Mouse (Mus musculus): ENCODE measurements around the gene Il27ra. TPM values are rescaled to one million over a fixed set of nuclear protein-coding genes. Genes with fewer than 3 reads are reported as not detected.

The Il27ra gene
- polyA plus RNA-seq, 1 experiment from 2014 or later = 0.37 TPM

GRCm38 (mm10) chr8:84039050-84039449, 3.3 kb downstream of the Il27ra start:
- WGBS = 13% methylated on average over 5 of the region's 5 CpGs
- peak; percentile 46; the same call in 1 of the 2 replicates for ATAC-seq (ENCODE audit: low FRiP score)
- Histone ChIP-seq H3K27me3 (replicated peaks) (peaks cover 53% of the 10 kb centered on the region), H3K4me2 (no peak overlapping the region), H3K4me3 (replicated peaks) (no peak overlapping the region), H3K27ac (replicated peaks) (no peak overlapping the region), H3K36me3 (no peaks in the 10 kb centered on the region), H3K9me3 (replicated peaks) (no peaks in the 10 kb centered on the region), H3K9ac (replicated peaks) (no peak overlapping the region), H3K4me1 (peaks cover 12% of the 10 kb centered on the region)

DNA sequence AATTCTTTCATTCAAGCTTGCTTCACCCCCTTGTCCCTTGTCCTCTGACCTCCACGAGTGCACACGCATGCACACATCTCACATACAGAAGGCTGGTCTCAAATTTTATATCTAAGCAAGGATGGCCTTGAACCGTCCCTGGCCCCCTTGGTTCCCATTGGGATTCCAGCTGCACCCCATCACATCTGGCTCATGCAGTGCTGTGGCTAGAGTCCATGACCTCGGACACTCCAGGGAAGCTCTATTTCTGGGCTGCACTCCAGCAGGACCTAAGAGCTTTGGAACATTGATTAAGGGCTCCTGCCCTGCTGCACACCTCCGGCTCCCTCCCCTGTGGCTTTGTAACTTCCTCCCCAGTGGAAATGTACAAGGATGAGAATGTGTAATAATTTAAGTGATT, 4.4 kb downstream of the Il27ra start:
- ATAC-seq (ENCODE audit: low FRiP score) = no peak
- H3K27ac ChIP-seq (replicated peaks) = no peak overlapping the region
- no peak overlapping the region for H3K4me3 ChIP-seq (replicated peaks)
- 78% methylated on average over 5 of the region's 5 CpGs for whole genome bisulfite sequencing
- H3K9ac ChIP-seq (replicated peaks) = no peak overlapping the region
- H3K9me3 ChIP-seq (replicated peaks) = no peaks in the 10 kb centered on the region
- H3K36me3 ChIP-seq = no peaks in the 10 kb centered on the region
- peaks cover 43% of the 10 kb centered on the region for H3K27me3 ChIP-seq (replicated peaks)
- no peak overlapping the region for H3K4me2 ChIP-seq
- H3K4me1 ChIP-seq = peaks cover 12% of the 10 kb centered on the region

- no peaks in the 10 kb centered on the region for H3K36me3 ChIP-seq
- H3K27ac ChIP-seq (replicated peaks) = no peak overlapping the region
- no peak for ATAC-seq (ENCODE audit: low FRiP score)
- no peaks in the 10 kb centered on the region for H3K4me1 ChIP-seq
- 78% methylated on average over 4 of the region's 4 CpGs for whole genome bisulfite sequencing
- no peaks in the 10 kb centered on the region for H3K9me3 ChIP-seq (replicated peaks)
- H3K4me2 ChIP-seq = no peak overlapping the region
- H3K4me3 ChIP-seq (replicated peaks) = no peak overlapping the region
- no peak overlapping the region for H3K9ac ChIP-seq (replicated peaks)
- H3K27me3 ChIP-seq (replicated peaks) = peaks cover 19% of the 10 kb centered on the region
Measured at GRCm38 (mm10) chr8:84032777-84033176, 9.6 kb downstream of the Il27ra start.

- ATAC-seq (ENCODE audit: low FRiP score) = no peak
- Histone ChIP-seq H3K4me2 (no peak overlapping the region), H3K4me3 (replicated peaks) (no peak overlapping the region), H3K9me3 (replicated peaks) (no peaks in the 10 kb centered on the region), H3K27me3 (replicated peaks) (peaks cover 24% of the 10 kb centered on the region), H3K27ac (replicated peaks) (no peak overlapping the region), H3K4me1 (peaks cover 14% of the 10 kb centered on the region), H3K9ac (replicated peaks) (no peak overlapping the region), H3K36me3 (no peaks in the 10 kb centered on the region)
- 88% methylated on average over 5 of the region's 5 CpGs for WGBS
Measured at GRCm38 (mm10) chr8:84029272-84029671, 13.1 kb downstream of the Il27ra start.

- Histone ChIP-seq H3K9me3 (replicated peaks) (no peaks in the 10 kb centered on the region), H3K27me3 (replicated peaks) (peaks cover 26% of the 10 kb centered on the region), H3K27ac (replicated peaks) (no peak overlapping the region), H3K4me3 (replicated peaks) (no peak overlapping the region), H3K4me1 (peaks cover 14% of the 10 kb centered on the region), H3K36me3 (no peaks in the 10 kb centered on the region), H3K9ac (replicated peaks) (no peak overlapping the region), H3K4me2 (no peak overlapping the region)
- ATAC-seq (ENCODE audit: low FRiP score) = no peak
- WGBS = 7% methylated on average over 10 of the region's 10 CpGs
Measured at GRCm38 (mm10) chr8:84027449-84027848, 14.9 kb downstream of the Il27ra start.

DNA sequence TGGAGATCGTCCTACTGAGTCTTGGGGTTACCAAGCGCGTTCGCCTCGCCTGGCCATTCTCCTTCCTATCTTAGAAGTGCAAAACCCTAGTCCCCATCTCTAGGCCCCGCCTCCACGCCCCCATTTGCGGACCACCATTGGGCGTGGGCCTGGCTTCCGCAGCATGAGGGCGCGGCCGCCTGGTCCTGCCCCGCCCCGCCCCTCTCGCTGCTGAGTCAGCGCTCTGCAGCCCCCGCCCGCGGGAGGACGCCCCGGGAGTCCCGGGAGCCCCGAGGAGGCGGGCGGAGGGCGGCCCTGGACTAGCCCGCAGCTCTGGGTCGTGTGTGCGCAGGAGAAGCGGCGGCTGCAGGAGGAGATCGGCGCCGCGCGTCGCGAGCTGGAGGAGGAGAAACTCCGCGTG, 16.5 kb downstream of the Il27ra start:
- ATAC-seq (ENCODE audit: low FRiP score) = peak; percentile 77
- 1% methylated on average over 41 of the region's 41 CpGs for WGBS
- peaks cover 18% of the 10 kb centered on the region for H3K4me1 ChIP-seq
- no peaks in the 10 kb centered on the region for H3K36me3 ChIP-seq
- H3K4me2 ChIP-seq = peak overlapping the region; percentile 93
- peak overlapping the region; percentile 62 for H3K9ac ChIP-seq (replicated peaks)
- H3K27me3 ChIP-seq (replicated peaks) = peaks cover 39% of the 10 kb centered on the region
- no peaks in the 10 kb centered on the region for H3K9me3 ChIP-seq (replicated peaks)
- no peak overlapping the region for H3K27ac ChIP-seq (replicated peaks)
- H3K4me3 ChIP-seq (replicated peaks) = peak overlapping the region; percentile 53

GRCm38 (mm10) chr8:84024171-84024570, 18.2 kb downstream of the Il27ra start:
- H3K4me1 ChIP-seq = peaks cover 19% of the 10 kb centered on the region
- H3K4me2 ChIP-seq = no peak overlapping the region
- H3K9me3 ChIP-seq (replicated peaks) = no peaks in the 10 kb centered on the region
- no peak overlapping the region for H3K4me3 ChIP-seq (replicated peaks)
- no peak overlapping the region for H3K27ac ChIP-seq (replicated peaks)
- no peak for ATAC-seq (ENCODE audit: low FRiP score)
- H3K36me3 ChIP-seq = no peaks in the 10 kb centered on the region
- 12% methylated on average over 10 of the region's 10 CpGs for WGBS
- H3K9ac ChIP-seq (replicated peaks) = no peak overlapping the region
- H3K27me3 ChIP-seq (replicated peaks) = peaks cover 44% of the 10 kb centered on the region

- no peak overlapping the region for H3K9ac ChIP-seq (replicated peaks)
- H3K4me1 ChIP-seq = peaks cover 19% of the 10 kb centered on the region
- peaks cover 44% of the 10 kb centered on the region for H3K27me3 ChIP-seq (replicated peaks)
- no peak overlapping the region for H3K27ac ChIP-seq (replicated peaks)
- no peak overlapping the region for H3K4me3 ChIP-seq (replicated peaks)
- H3K4me2 ChIP-seq = no peak overlapping the region
- H3K36me3 ChIP-seq = no peaks in the 10 kb centered on the region
- no peaks in the 10 kb centered on the region for H3K9me3 ChIP-seq (replicated peaks)
- no peak for ATAC-seq (ENCODE audit: low FRiP score)
- WGBS = 61% methylated on average over 1 of the region's 1 CpGs
Measured at GRCm38 (mm10) chr8:84023631-84024030, 18.8 kb downstream of the Il27ra start.

DNA sequence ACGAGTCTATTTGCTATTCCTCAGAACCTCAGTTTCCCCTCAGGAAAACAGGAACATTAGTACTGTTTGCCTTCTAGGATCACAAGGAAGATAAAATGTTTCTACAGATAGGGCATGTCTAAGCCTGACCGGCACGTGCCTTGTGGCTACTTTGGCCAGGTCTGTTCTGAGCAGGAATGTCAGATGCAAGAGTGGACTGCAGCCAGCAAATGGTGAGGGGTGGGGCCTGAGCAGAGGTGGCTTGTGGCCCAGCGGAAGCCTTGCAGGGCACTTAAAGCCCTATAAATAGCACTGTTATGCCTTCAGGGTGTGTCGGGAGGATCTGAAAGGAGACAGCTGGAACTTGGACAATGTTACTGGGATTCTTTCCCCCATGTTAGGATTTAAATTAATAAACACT, 19.3 kb downstream of the Il27ra start:
- H3K27ac ChIP-seq (replicated peaks) = no peak overlapping the region
- ATAC-seq (ENCODE audit: low FRiP score) = no peak
- no peak overlapping the region for H3K9ac ChIP-seq (replicated peaks)
- H3K36me3 ChIP-seq = no peaks in the 10 kb centered on the region
- 42% methylated on average over 5 of the region's 5 CpGs for WGBS
- no peak overlapping the region for H3K4me3 ChIP-seq (replicated peaks)
- no peaks in the 10 kb centered on the region for H3K9me3 ChIP-seq (replicated peaks)
- no peak overlapping the region for H3K4me2 ChIP-seq
- peaks cover 19% of the 10 kb centered on the region for H3K4me1 ChIP-seq
- H3K27me3 ChIP-seq (replicated peaks) = peaks cover 39% of the 10 kb centered on the region

DNA sequence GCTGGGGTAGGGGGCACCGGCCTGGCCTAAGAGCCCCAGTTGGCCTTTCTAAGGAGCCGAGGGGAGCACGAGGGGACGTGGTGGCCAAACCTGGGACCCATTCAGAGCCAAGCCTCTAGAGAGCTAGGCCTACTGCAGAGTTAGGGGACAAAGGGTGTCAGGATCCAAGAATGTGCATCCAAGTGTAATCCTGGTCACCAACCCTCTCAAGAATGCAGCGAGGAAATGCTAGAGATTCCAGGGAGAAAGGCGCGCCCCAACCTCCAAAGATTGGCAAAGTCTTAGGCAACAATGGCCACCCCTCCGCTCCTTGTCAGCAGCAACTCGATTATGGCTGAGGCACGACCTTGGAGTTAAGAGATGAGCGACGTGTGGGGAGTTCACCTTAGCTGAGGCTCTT, 20.8 kb downstream of the Il27ra start:
- Histone ChIP-seq H3K4me2 (no peak overlapping the region), H3K27ac (replicated peaks) (no peak overlapping the region), H3K9ac (replicated peaks) (no peak overlapping the region), H3K4me1 (peaks cover 14% of the 10 kb centered on the region), H3K27me3 (replicated peaks) (peaks cover 25% of the 10 kb centered on the region), H3K9me3 (replicated peaks) (no peaks in the 10 kb centered on the region), H3K4me3 (replicated peaks) (no peak overlapping the region), H3K36me3 (no peaks in the 10 kb centered on the region)
- ATAC-seq (ENCODE audit: low FRiP score) = no peak
- 54% methylated on average over 12 of the region's 12 CpGs for WGBS

- H3K36me3 ChIP-seq = no peaks in the 10 kb centered on the region
- 7% methylated on average over 18 of the region's 18 CpGs for WGBS
- H3K9ac ChIP-seq (replicated peaks) = no peak within 1 kb of the TSS
- no peak for ATAC-seq (ENCODE audit: low FRiP score)
- H3K27me3 ChIP-seq (replicated peaks) = peaks cover 21% of the 10 kb centered on the region
- no peak within 1 kb of the TSS for H3K4me2 ChIP-seq
- no peaks in the 10 kb centered on the region for H3K9me3 ChIP-seq (replicated peaks)
- peaks cover 10% of the 10 kb centered on the region for H3K4me1 ChIP-seq
- no peak within 1 kb of the TSS for H3K4me3 ChIP-seq (replicated peaks)
- H3K27ac ChIP-seq (replicated peaks) = no peak within 1 kb of the TSS
Measured at GRCm38 (mm10) chr8:84021096-84021495, 21.3 kb downstream of the Il27ra start, which contains the start of gene Palm3. Gene Palm3 (plus strand): TSS chr8:84021471.

GRCm38 (mm10) chr8:84019738-84020137, 22.7 kb downstream of the Il27ra start:
- H3K9ac ChIP-seq (replicated peaks) = no peak overlapping the region
- 89% methylated on average over 9 of the region's 9 CpGs for WGBS
- no peak for ATAC-seq (ENCODE audit: low FRiP score)
- H3K27ac ChIP-seq (replicated peaks) = no peak overlapping the region
- no peaks in the 10 kb centered on the region for H3K9me3 ChIP-seq (replicated peaks)
- peaks cover 21% of the 10 kb centered on the region for H3K27me3 ChIP-seq (replicated peaks)
- H3K4me2 ChIP-seq = no peak overlapping the region
- H3K4me1 ChIP-seq = 0 out of 2 replicates have a peak, but pooled peaks cover 5% of the 10 kb centered on the region
- no peaks in the 10 kb centered on the region for H3K36me3 ChIP-seq
- no peak overlapping the region for H3K4me3 ChIP-seq (replicated peaks)

DNA sequence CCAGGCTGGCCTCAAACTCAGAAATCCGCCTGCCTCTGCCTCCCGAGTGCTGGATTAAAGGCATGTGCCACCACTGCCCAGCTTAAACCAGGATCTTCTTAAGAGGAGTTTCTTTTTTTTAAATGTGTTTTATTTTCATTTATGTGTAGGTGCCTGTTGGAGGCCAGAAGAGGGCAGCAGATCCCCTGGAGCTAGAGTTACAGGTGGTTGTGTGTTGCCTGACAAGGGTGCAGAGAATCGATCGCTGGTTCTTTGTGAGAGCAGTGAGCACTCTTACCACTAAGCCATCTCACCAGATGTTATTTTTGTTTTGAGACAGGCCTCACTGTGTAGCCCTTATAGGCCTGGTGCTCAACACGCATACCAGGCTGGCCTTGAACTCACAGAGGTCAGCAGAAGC, 26.6 kb downstream of the Il27ra start:
- H3K9me3 ChIP-seq (replicated peaks) = no peaks in the 10 kb centered on the region
- no peaks in the 10 kb centered on the region for H3K36me3 ChIP-seq
- no peak overlapping the region for H3K4me3 ChIP-seq (replicated peaks)
- no peak overlapping the region for H3K27ac ChIP-seq (replicated peaks)
- peaks cover 35% of the 10 kb centered on the region for H3K27me3 ChIP-seq (replicated peaks)
- no peak for ATAC-seq (ENCODE audit: low FRiP score)
- H3K9ac ChIP-seq (replicated peaks) = no peak overlapping the region
- no peak overlapping the region for H3K4me2 ChIP-seq
- 93% methylated on average over 5 of the region's 5 CpGs for WGBS
- peaks cover 17% of the 10 kb centered on the region for H3K4me1 ChIP-seq
